ENCODE assay signal across 29 mouse cellular contexts in the genomic region with DNA sequence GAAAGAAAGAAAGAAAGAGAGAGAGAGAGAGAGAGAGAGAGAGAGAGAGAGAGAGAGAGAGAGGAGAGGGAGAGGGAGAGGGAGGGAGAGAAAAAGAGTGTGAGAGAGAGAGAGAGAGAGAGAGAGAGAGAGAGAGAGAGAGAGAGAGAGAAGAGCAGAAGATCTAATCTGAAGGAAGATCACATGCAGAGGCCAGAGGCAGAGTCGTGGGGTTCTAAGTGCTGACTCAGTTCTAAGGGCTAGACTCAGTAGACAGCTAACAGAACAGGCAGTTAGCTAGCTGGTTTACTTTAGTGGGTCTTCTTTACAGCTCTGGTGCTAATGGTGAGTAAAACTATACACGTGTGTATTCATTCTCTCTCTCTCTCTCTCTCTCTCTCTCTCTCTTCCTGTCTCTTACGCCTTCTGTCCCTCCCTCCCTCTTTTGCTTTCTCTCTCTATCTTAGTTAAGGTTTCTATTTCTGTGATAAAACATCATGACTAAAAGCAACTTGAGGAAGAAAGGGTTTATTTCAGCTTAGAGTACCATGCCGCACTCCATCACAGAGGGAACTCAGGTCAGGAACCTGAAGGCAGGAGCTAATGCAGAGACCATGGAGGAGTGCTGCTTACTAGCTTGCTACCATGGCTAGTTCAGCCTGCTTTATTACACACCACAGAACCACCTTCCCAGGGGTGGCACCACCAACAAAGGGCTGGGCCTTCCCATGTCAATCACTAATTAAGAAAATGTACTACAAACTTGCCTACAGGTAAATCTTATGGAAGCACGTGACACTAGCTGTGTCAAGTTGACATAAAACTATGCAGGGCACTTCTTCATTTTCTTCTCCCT.
DNase-seq lines count a peak whose midpoint lies in the region; ATAC-seq lines count a peak whose summit lies in the region.
"Had no signal": no experiment of that assay in that cellular context is flagged by ENCODE, and none has a peak within 500 bp of the region (broad histone marks: within the 10 kb centered on the region; RNA-seq: fewer than 3 reads in every experiment).

No protein-coding gene starts in this region.

- peaks cover 87% of the 10 kb centered on the region for H3K4me1 ChIP-seq in megakaryocyte, embryonic 14.5 days
- H3K4me1 ChIP-seq in liver, embryonic 12.5 days, result peaks cover 69% of the 10 kb centered on the region
- peaks cover 19% of the 10 kb centered on the region for H3K4me1 ChIP-seq in hindbrain, embryonic 10.5 days (replicated peaks)
- H3K4me1 ChIP-seq: neural tube, embryonic 12.5 days had no signal

- no peak for ATAC-seq in megakaryocyte, adult 5-6 weeks (ENCODE audit: poor library complexity, severe bottlenecking)
- ATAC-seq in activated CD4-positive, CD25-positive, alpha-beta regulatory T cell, adult 4 months, result peak; percentile 52
- ATAC-seq in liver, embryonic 12.5 days, result peak; percentile 48; the same call in 1 of the 2 replicates
- ATAC-seq in erythroid progenitor cell, adult 5-6 weeks (replicated peaks; ENCODE audit: low FRiP score, poor library complexity, severe bottlenecking), result no peak
- ATAC-seq: forebrain, embryonic 13.5 days; hindbrain, embryonic 16.5 days; intestine, embryonic 16.5 days had no signal

- no peaks in the 10 kb centered on the region for H3K9me3 ChIP-seq in megakaryocyte, embryonic 14.5 days
- H3K9me3 ChIP-seq in liver, embryonic 12.5 days (replicated peaks), result no peaks in the 10 kb centered on the region
- no peaks in the 10 kb centered on the region for H3K9me3 ChIP-seq in hindbrain, embryonic 10.5 days
- H3K9me3 ChIP-seq: forebrain, embryonic 13.5 days; limb, embryonic 10.5 days; limb, embryonic 15.5 days; neural tube, embryonic 12.5 days had no signal

- DNase-seq in hindbrain, embryonic 10.5 days (ENCODE audit: low spot score), result no peak
- no peak for DNase-seq in spleen, postnatal 4 days (ENCODE audit: low spot score in 2 of 2)
- DNase-seq: adrenal gland, adult 2 months; adrenal gland, postnatal 36 days; cerebellum, adult 2 months; cerebellum, postnatal 14 days; gastrocnemius, postnatal 14 days; heart, adult 2 months; heart, postnatal 14 days; kidney, adult 9 months; kidney, postnatal 10 days; layer of hippocampus, adult 9-11 months; lung, postnatal 36 days; midbrain, embryonic 14.5 days; right cerebral cortex, postnatal 4 days; thymus, adult 2 months; thymus, postnatal 36 days had no signal

- no peaks in the 10 kb centered on the region for H3K36me3 ChIP-seq in megakaryocyte, embryonic 14.5 days (replicated peaks; ENCODE audit: low read length)
- H3K36me3 ChIP-seq in liver, embryonic 12.5 days, result no peaks in the 10 kb centered on the region
- no peaks in the 10 kb centered on the region for H3K36me3 ChIP-seq in hindbrain, embryonic 10.5 days
- H3K36me3 ChIP-seq: limb, embryonic 10.5 days; limb, embryonic 15.5 days; neural tube, embryonic 12.5 days had no signal

- WGBS in liver, embryonic 12.5 days (ENCODE audit: insufficient replicate concordance), result 54% methylated on average over 5 of the region's 5 CpGs
- 80% methylated on average over 5 of the region's 5 CpGs for WGBS in hindbrain, embryonic 10.5 days

- H3K4me3 ChIP-seq in megakaryocyte, embryonic 14.5 days (replicated peaks), result peak overlapping the region; percentile 77
- no peak overlapping the region for H3K4me3 ChIP-seq in liver, embryonic 12.5 days
- H3K4me3 ChIP-seq in hindbrain, embryonic 10.5 days, result no peak overlapping the region
- H3K4me3 ChIP-seq: erythroblast, embryonic 14.5 days; forebrain, embryonic 13.5 days; heart, adult 2 months; limb, embryonic 10.5 days; limb, embryonic 15.5 days; neural tube, embryonic 12.5 days had no signal

- H3K27ac ChIP-seq in liver, embryonic 12.5 days, result no peak overlapping the region
- H3K27ac ChIP-seq in hindbrain, embryonic 10.5 days, result no peak overlapping the region
- H3K27ac ChIP-seq: forebrain, embryonic 13.5 days; heart, adult 2 months; limb, embryonic 15.5 days; neural tube, embryonic 12.5 days had no signal

- no peaks in the 10 kb centered on the region for H3K27me3 ChIP-seq in megakaryocyte, embryonic 14.5 days (replicated peaks)
- H3K27me3 ChIP-seq in liver, embryonic 12.5 days (replicated peaks), result no peaks in the 10 kb centered on the region
- H3K27me3 ChIP-seq in hindbrain, embryonic 10.5 days (ENCODE audit: insufficient read depth, poor library complexity, severe bottlenecking), result no peaks in the 10 kb centered on the region
- H3K27me3 ChIP-seq: limb, embryonic 15.5 days; neural tube, embryonic 12.5 days had no signal

- no peak overlapping the region for H3K9ac ChIP-seq in liver, embryonic 12.5 days
- H3K9ac ChIP-seq: forebrain, embryonic 13.5 days; limb, embryonic 15.5 days; neural tube, embryonic 12.5 days had no signal

- 0 out of 2 replicates have a peak overlapping the region, but pooled peaks have one; percentile 17 for H3K4me2 ChIP-seq in liver, embryonic 12.5 days
- H3K4me2 ChIP-seq: forebrain, embryonic 13.5 days; limb, embryonic 15.5 days; neural tube, embryonic 12.5 days had no signal

Comparison
In these comparisons a context has a peak if more than half of its experiments do, and no peak if none do; other contexts are left out.
1. ATAC-seq: peak in activated CD4-positive, CD25-positive, alpha-beta regulatory T cell, adult 4 months (single experiment) and liver, embryonic 12.5 days (single experiment); none in megakaryocyte, adult 5-6 weeks (single experiment) and erythroid progenitor cell, adult 5-6 weeks (single experiment).